Mouse (Mus musculus) CD4-positive, CD25-positive, alpha-beta regulatory T cell, adult 2 months (primary cell): ENCODE measurements around the gene Mtmr12.

ENCODE experiments used
- DNase-seq: peaks from one replicate; pipeline ENCODE4 v3.0.0-alpha.2; 2012; ENCODE audit warnings: low read depth, low spot score

Gene Mtmr12

DNA sequence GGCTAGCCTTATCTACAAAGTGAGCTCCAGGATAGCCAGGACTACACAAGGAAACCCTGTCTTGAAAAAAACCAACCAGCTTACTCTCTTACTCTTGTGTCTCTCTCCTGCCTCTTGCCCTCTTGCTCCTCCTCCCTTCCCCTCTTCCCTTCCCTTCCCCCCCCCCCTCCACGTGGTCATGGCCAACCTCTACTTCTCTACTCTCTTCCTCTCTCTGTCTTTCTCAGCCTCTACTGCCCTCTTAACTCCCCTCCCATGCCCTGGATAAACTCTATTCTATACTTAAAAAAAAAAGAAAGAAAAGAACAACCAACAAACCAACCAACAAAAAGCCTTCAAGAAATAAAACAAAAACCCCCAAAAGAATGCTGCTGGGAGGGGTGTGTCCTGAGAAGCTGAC, 30.7 kb downstream of the Mtmr12 start:
- no peak for DNase-seq

DNA sequence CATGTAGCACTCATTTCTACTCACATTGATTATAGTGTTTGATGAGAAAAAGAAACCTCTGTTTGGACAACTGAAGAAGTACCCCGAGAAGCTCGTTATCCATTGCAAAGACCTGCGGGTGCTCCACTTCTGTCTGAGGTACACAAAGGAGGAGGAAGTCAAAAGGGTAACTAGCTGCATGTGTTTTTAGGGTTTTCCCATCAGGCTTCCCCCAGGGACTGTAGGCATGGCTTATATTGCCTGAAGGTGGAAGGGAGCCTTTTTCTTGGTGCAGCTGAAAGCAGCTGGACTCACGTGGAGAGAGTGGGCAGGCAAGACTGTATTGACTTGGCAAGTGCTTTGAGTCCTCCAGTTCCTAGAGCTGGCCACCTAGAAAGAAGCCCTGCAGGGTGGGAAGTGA, 31.2 kb downstream of the Mtmr12 start:
- DNase-seq = no peak

DNA sequence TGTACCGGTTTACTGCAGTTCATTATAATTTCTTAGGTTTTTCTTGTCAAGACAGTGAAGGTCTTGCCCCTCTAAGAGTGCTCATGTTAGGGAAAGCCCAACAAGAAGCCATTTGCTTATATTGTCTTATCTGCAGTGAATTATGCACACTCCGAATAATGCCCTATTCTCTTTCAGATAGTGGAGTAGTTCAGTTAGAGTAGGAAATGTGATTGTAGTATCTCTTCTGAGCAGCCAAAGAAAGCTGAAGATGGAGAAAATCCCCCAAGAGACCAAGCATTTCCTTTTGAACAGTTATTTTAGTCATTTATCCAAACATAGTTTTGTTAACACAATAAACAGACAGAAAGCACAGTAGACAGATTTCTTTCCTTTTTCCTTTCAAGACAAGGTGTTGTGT, 32.1 kb downstream of the Mtmr12 start:
- no peak for DNase-seq

DNA sequence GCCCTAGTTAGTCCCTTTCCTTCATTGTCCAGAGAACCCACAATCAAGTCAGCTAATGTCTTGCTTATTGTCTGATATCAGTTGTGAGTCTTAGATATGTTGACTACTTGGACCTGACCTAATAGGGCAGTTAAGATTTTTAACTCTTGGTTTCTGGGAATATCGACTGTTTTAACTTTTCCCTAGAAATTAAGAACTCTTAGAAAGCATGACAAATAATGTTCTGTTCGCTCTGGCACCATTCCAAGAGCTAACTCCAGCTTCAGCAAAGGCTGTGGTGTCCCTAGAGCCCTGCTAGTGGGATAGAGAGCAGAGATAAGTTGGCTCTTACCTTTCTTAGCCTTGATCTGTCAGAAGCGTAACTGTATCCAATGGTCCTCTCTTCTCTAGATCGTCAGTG, 32.7 kb downstream of the Mtmr12 start:
- DNase-seq = no peak

DNA sequence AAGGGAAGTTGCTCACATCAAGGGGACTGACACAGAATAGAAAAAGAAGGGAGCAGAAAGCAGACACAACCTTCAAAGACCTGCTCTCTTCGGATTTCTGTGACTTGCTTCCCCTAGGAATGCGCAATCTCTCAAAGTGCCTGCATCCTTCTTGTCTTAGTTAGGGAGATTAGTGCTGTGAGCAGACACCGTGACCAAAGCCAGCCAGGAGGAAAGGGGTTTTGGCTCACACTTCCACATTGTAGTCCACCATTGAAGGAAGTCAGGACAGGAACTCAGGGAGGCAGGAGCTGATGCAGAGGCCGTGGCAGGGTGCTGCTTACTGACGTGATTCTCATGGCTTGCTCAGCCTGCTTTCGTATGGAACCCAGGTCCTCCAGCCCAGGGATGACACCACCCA, 33.5 kb downstream of the Mtmr12 start:
- DNase-seq = no peak

DNA sequence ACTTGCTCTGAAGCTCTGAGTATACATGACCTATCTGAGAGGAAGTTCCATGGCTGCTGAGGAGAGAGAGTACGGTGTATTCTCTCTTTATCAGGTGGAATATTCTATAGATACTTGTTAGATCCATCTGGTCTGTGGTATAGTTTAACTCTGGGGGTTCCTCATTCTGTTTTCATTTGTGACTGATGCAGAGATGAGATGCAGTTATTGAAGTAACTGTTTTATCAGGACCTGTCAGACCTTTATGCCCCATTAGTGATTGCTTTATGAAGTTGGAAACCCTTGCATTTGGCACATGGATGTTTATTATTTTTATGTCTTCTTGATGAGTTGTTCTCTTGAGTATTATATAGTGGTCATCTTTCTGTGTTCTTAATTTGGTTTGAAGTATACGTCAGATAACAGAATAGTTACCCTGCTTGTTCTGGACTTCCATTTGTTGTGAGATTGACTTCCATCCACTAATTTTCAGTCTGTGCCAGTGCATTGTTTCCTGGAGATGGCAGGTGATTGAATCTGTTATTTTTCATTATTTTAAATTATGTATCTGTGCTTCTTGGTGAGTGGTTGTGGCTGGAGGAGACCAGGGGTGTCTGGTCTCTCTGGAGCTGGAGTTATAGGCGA, 36.0 kb downstream of the Mtmr12 start:
- no peak for DNase-seq

DNA sequence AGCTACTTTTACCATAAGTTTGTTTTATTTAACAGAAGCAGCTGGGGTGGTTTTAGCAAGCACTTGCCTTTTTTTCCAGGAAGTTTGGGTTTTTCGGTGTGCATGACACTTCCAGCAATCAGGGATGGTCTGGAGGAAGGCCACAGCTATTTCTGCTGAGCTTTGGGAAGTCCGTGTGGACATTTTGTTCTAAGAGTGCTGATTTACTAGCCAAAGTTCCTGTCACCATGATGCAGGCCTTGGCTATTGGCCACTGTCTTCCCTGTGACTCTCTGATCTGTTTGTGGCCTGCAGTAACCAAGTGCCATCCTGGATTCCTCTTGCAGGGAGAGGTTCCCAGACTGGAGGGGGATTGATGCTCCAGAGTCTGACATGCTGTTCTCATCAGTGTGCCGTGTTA, 39.0 kb downstream of the Mtmr12 start:
- DNase-seq = no peak

DNA sequence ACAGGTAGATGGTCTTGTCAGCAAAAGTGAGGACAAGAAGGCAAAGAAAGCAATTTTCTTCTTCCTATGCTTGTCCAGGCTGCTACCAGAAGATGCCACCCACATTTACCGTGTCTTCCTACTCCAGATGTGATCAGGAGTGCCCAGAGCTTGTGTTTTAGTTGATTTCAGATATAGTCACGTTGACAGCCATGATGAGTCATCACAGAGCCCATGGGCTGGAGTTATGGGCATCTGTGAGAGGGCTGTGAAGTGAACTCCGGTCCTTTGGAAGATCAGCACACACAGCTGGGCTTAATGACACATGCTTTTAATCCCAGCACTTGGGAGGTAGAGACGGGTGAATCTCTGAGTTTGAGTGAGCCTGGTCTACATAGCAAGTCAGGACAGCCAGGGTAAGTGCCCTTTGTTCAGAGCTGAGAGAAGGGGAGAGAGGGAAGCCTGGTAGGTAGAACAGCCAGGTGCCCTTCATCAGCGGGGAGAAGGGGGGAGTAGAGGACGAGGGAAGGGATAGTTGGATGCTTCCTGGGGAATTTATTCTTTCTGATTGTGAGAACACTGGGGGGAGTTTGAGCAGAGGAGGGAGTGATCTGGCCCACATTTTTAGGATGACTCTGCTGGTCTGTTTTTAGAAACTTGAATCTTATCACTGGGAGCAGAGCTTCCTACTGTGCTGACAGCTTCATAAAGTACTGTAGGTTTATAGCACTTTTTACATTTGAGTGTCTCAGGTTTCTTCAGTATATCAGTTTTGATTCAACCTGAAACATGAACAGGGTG, 40.9 kb downstream of the Mtmr12 start:
- DNase-seq = no peak

DNA sequence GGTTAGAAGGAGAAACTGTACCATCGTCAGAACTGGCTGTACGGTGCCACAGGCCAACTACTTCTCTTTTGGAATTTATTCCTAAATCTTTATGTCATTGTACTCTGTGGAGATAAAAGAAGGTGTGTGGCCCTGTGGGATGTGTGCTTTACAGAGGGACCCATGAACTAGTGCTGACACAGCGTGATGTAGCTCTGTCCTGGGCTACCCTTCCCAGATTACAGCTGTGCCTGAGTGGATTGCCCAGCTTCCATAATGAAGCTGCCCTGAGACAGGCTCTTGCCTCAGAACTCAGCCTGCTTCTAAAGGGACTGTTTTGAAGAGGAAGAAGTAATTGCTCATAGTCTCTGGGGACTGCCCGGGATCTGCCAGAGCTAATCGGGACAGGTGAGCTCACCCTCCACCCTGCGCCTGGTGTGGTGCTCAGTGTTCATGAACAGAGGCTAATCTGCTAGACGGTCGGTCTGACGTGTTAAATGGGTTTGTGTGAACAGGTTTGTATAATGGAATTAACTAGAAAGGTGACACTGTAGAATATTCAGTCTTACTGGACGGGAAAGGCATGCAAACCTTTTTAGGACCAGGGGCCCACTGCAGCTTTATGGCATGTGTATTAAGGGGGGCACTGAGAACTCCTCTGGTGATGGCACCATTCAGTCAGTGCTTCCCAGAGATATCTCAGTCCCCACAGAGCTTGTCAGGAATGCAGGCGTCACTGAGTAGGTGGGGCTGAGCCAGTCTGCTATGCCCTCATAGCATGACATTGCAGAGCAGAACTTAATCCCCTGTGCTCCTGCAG, 41.7 kb downstream of the Mtmr12 start:
- no peak for DNase-seq

DNA sequence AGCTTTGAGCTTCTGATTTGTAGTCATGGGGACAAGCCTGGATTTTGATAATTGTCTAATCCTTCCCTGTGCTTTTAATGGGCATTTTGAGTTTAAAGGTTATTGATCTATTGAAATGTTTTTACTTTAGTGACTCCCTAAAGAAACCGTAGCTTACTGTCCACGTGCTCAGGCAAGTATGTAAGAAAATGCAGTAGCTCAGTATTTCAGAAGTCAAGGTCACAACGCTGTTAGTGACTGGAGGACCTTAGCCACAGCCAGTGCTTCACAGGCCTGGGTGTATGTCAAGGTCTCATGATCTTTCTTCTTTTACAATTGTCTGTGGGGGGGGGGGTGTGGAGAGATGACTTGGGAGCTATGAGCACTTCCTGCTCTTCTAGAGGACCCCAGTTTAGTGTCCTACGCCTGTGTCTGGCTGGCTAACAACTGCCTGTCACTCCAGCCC, 42.4 kb downstream of the Mtmr12 start:
- DNase-seq = no peak

DNA sequence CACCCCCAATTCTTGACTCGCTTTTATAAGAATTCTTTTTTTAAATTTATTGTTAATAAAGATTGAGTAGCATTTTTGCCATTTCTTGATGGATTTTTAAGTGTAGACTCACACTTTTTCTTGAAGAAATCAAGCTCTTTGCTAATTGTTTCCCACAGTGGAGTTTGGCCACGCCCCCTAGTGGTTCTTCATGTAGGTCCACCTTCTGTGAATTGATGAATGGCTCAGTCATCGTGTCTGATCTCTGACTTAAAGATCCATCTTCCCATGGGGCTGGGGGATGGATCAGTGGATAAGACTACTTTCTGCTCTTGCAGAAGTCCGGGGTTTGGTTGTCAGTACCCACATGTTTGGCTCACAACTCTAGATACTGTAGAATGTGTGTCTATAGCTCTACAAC, 43.5 kb downstream of the Mtmr12 start:
- peak; percentile 83 for DNase-seq

DNA sequence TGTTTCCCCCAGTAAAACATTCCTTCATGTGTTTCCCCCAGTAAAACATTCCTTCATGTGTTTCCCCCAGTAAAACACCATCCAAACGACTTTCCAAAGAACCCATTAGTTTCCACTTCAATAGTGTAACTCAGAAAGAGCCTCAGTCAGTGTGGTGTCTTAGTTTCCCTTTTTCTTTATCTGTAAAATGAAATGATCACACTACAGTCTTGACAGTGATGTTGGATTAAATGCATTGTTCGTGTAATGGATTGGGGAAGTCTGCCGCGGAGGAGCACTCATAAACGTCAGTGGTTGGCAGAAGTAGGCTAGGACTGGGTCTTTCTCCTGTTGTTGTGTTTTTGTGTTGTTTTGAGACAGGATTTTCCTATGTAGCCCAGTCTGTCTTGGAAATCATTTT, 45.5 kb downstream of the Mtmr12 start:
- DNase-seq = no peak

DNA sequence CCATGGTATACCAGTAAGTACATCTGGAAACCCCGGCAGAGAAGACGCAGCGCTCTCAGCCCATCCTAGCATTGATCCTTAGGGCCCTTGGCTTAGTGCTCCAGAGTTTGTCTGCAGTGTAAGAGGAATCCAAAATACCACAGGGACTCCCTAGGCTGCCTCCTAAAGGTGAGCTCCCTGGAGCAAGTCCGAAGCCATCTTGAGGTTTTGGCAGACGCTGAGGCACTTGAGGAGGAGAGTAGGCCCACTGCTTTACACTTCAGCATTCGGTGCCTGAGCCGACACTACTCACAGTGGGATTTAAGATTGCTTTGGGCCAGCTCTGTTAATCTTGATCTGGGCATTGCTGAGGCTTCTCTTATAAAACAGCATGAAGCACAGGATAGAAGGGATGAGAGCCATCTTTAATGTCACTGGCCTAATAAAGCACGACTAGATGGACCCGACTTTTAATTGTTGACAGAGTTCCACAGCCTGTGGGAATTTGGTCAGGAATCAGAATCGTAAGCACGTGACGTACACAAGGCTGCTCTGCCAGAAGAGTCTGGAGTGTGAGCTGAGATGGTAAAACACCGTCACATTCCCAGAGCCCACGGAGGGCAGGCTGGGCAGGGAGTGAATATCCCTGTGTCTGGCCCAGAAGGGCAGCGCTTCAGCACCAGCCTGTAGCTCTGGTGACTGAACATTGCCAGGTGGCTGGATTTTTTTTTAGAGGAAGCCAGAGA, 46.8 kb downstream of the Mtmr12 start:
- DNase-seq = no peak

DNA sequence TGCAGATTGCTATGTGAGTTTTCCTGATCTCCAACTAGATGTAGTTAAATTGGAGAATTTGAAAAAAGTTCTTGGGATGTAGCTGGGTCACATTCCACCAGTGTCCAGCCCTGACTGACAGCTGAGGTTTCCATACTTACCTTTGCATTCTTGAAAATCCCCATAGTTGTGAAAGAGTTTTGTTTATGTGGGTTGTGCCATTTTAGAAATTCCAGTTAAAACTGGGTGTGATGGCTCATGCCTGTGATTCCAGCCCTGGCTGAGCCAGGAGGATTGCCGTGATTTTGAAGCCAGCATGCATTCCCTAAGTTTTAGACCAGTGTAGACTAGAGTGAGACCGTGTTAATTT, 47.3 kb downstream of the Mtmr12 start:
- no peak for DNase-seq

DNA sequence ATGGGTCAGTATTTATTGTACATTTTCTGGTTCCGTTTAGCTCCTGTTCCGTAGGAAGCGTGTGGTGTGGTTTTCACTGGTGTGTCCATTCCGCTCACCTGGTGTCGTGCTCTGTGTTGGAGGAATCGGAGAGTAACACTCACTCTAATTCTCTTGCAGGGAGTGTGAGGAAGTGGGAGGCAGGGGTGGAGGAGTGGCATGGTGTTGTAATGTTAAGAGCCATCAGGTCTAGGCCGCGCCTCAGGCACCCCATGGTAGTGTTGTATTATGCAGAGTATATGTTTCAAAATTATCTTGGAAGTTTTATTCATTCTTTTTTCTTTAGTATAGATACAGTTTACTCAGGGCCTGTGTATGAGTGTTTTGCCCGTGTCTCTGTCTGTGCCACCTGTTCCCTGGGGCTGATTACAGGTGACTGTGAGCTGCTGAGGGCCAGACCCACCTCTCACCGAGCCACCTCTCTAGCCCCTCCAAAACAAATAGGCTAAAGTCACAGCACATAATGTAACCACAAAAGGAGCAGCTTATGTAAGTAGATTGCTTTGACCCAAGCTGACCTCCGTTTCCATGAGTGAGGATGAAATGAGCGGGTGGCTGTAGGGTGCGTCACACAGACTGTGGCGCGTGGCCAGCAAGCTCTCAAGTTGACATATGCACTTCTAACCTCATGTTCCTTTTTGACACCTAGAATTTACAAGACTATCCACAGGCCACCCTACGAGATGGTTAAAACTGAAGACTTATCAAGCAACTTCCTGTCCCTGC, 53.1 kb downstream of the Mtmr12 start:
- DNase-seq = no peak

DNA sequence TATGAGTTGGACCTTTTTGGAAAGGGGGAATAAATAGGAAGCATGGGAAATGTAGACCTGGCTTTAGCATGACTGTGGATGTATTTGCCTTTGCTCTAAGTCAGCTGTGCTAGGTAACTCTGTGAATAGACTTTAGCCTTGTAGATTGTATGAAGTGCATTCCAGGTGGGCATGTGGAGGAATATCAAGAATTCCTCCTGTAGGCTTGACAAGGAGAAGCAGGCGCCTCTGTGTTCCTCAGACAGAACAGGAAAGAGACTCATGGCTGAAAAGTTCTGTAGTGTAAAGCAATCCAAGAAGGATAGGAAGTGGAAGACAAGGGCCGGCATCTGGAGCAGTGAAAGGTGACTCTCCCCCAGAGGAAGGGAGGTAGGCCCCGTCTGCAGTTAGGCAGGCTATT, 58.2 kb downstream of the Mtmr12 start:
- DNase-seq = no peak

DNA sequence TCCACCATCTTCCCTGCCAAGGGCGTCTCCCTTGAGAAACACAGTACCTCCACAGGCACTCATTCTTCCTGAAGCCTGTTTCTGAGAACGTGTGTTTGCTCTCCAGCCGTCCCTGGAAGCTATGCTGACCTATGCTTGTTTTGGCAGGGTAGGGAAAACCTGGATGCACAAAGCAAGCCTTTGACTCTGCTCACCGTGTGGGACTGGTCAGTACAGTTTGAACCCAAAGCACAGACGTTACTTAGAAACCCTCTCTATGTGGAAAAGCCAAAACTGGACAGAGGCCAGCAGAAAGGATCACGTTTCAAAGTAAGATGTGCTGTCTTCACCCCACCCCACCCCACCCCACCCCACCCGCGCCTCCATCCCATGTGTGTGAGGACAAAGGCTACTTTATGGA, 61.6 kb downstream of the Mtmr12 start:
- no peak for DNase-seq

DNA sequence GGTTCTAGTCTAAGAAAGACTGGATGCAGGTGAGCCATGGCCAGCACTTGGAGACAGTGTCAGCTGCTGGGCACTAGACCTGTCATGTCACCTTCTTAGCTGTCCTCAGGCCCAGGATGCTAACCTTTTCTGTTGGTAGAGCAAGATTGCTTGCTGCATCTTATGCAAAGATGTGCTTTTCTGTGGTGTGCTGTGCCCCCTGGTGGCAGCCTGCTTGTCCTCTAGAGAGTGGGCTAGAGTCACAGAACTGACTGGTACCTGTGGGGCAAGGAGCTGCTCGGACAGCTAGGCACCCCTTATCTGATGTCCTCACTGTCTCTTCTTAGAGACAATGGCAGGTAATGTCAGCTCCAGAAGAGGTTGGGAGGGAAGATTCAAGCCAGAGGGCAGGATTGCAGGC, 63.2 kb downstream of the Mtmr12 start:
- peak; percentile 83 for DNase-seq

DNA sequence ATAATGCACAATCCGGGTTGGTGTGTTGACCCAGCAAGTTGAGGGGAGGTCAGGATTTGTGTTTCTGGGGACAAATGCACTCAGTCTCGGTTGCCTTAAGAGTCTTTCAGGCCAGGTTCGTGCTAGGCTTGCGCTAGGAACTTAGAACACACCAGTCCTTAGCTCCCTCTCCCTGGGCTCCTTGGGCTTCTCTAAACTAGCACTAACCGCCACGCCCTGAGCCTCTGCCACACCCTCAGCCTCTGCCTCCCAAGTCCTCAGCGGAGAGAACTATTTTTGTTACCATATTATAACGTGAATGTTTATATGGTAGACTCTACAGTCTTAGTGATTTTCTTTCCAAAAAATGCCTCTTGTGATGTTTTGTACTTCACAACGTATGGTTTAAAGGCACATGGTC, 66.5 kb downstream of the Mtmr12 start:
- DNase-seq = no peak

DNA sequence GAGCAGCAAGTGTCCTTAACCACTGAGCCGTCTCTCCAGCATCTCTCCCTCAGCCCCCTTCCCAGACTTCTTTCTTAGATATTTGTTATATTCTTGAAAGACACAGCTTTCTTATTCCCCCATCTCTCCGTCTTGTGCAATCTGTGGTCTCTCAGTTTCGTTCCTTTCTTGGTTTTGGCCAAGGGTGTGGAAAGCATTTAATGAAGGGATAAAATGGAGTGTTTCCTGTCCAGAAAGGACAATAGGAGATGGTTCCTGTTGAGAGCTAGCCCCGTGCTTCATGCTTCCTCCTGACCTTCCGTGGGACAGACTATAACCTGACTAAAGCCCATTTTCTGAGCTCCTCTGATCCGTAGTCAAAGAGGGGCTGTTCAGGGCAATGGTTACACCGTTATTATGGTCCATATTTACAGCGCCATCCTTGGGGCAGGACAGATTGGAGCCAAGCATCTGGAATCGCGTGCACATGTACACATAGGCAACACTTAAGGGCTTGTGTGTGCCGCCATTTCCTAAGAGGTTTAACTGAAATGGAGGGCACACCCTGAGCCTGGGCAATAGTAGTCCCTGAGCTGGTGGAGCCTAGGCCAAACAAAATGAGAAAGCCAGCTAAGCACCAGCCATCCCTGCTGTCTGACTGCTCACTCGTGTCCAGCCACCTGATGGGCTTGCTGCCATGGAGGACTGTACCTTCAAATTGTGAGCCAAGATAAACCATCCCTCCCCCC, 68.7 kb downstream of the Mtmr12 start:
- no peak for DNase-seq
